Mouse (Mus musculus): ENCODE data around the gene Psma4. TPM values are rescaled to one million over a fixed set of nuclear protein-coding genes. Genes with fewer than 3 reads are reported as not detected.

Gene Psma4
- 176 and 181 TPM in 2 replicates for polyA plus RNA-seq (2015; fragmentation: Nextera tagmentation; extraction: Ambion mirVana)

- peak within 1 kb of the TSS; percentile 74 for H3K4me2 ChIP-seq (replicated peaks; ENCODE audit: low read depth, low read length)
- H3K4me1 ChIP-seq (ENCODE audit: insufficient read depth, low read depth, low read length): peaks cover 7% of the 10 kb centered on the region; the same call in 1 of the 2 replicates
- no peak for TF ChIP-seq CTCF (IDR thresholded peaks at IDR 0.05)
- TF ChIP-seq EP300 (IDR thresholded peaks at IDR 0.05): no peak
- ATAC-seq: peak; percentile 100
- peaks cover 12% of the 10 kb centered on the region; the same call in 1 of the 2 replicates for H3K36me3 ChIP-seq (ENCODE audit: insufficient read depth, low read length)
- H3K9me3 ChIP-seq (ENCODE audit: low read length): no peaks in the 10 kb centered on the region
- peak within 1 kb of the TSS; percentile 75 for H3K9ac ChIP-seq (replicated peaks; ENCODE audit: low read depth)
- peak within 1 kb of the TSS; percentile 90 for H3K4me3 ChIP-seq (ENCODE audit: low read depth, low read length)
- peak; percentile 97 for DNase-seq (ENCODE audit: low spot score)
- H3K27ac ChIP-seq (ENCODE audit: low read length): peak within 1 kb of the TSS; percentile 85
- WGBS: 2% methylated on average over 49 of the region's 65 CpGs
- H3K27me3 ChIP-seq (replicated peaks; ENCODE audit: insufficient read depth, low read length): no peaks in the 10 kb centered on the region
Observed at GRCm38 (mm10) chr9:54950575-54951321, at the start of gene Psma4, which contains the start of gene AY074887. Gene Psma4, plus strand, starts transcription at chr9:54950790. Gene AY074887, minus strand, starts transcription at chr9:54950998.

- no peaks in the 10 kb centered on the region for H3K9me3 ChIP-seq (ENCODE audit: low read length)
- DNase-seq (ENCODE audit: low spot score) (peak; percentile 57), ATAC-seq (no peak)
- WGBS: 62% methylated on average over 5 of the region's 5 CpGs
- no peak overlapping the region for H3K27ac ChIP-seq (ENCODE audit: low read length)
- H3K4me3 ChIP-seq (ENCODE audit: low read depth, low read length): no peak overlapping the region
- peaks cover 9% of the 10 kb centered on the region for H3K36me3 ChIP-seq (ENCODE audit: insufficient read depth, low read length)
- no peaks in the 10 kb centered on the region for H3K27me3 ChIP-seq (replicated peaks; ENCODE audit: insufficient read depth, low read length)
- no peak overlapping the region for H3K9ac ChIP-seq (replicated peaks; ENCODE audit: low read depth)
- H3K4me1 ChIP-seq (ENCODE audit: insufficient read depth, low read depth, low read length): no peaks in the 10 kb centered on the region
- no peak overlapping the region for H3K4me2 ChIP-seq (replicated peaks; ENCODE audit: low read depth, low read length)
- TF ChIP-seq EP300 (IDR thresholded peaks at IDR 0.05) (no peak), CTCF (IDR thresholded peaks at IDR 0.05) (no peak)
Observed at GRCm38 (mm10) chr9:54909446-54909845, 41.1 kb upstream of the Psma4 start.

- TF ChIP-seq CTCF (IDR thresholded peaks at IDR 0.05): no peak
- H3K4me3 ChIP-seq (ENCODE audit: low read depth, low read length): no peak overlapping the region
- H3K9me3 ChIP-seq (ENCODE audit: low read length): no peaks in the 10 kb centered on the region
- no peaks in the 10 kb centered on the region for H3K27me3 ChIP-seq (replicated peaks; ENCODE audit: insufficient read depth, low read length)
- H3K27ac ChIP-seq (ENCODE audit: low read length): no peak overlapping the region
- DNase-seq (ENCODE audit: low spot score) (no peak), ATAC-seq (no peak)
- no peaks in the 10 kb centered on the region for H3K36me3 ChIP-seq (ENCODE audit: insufficient read depth, low read length)
- no peak overlapping the region for H3K9ac ChIP-seq (replicated peaks; ENCODE audit: low read depth)
- H3K4me1 ChIP-seq (ENCODE audit: insufficient read depth, low read depth, low read length): no peaks in the 10 kb centered on the region
- H3K4me2 ChIP-seq (replicated peaks; ENCODE audit: low read depth, low read length): no peak overlapping the region
- WGBS: 50% methylated on average over 7 of the region's 7 CpGs
Observed at GRCm38 (mm10) chr9:54915576-54915975, 35.0 kb upstream of the Psma4 start.

- H3K27ac ChIP-seq (ENCODE audit: low read length): no peak overlapping the region
- 72% methylated on average over 8 of the region's 8 CpGs for WGBS
- 0 out of 2 replicates have a peak overlapping the region, but pooled peaks have one; percentile 14 for H3K4me2 ChIP-seq (replicated peaks; ENCODE audit: low read depth, low read length)
- H3K4me3 ChIP-seq (ENCODE audit: low read depth, low read length): no peak overlapping the region
- DNase-seq (ENCODE audit: low spot score) (no peak), ATAC-seq (no peak)
- TF ChIP-seq EP300 (IDR thresholded peaks at IDR 0.05) (no peak), CTCF (IDR thresholded peaks at IDR 0.05) (no peak)
- no peak overlapping the region for H3K9ac ChIP-seq (replicated peaks; ENCODE audit: low read depth)
- H3K9me3 ChIP-seq (ENCODE audit: low read length): no peaks in the 10 kb centered on the region
- no peaks in the 10 kb centered on the region for H3K27me3 ChIP-seq (replicated peaks; ENCODE audit: insufficient read depth, low read length)
- H3K4me1 ChIP-seq (ENCODE audit: insufficient read depth, low read depth, low read length): no peaks in the 10 kb centered on the region
- H3K36me3 ChIP-seq (ENCODE audit: insufficient read depth, low read length): no peaks in the 10 kb centered on the region
Observed at GRCm38 (mm10) chr9:54916401-54916800, 34.2 kb upstream of the Psma4 start.

GRCm38 (mm10) chr9:54917010-54917677 is 33.4 kb upstream of the Psma4 start, which contains the start of gene Hykk:
Gene Hykk, plus strand, starts transcription at chr9:54917283.
- H3K9ac ChIP-seq (replicated peaks; ENCODE audit: low read depth): peak within 1 kb of the TSS; percentile 72
- WGBS: 1% methylated on average over 29 of the region's 34 CpGs
- H3K27ac ChIP-seq (ENCODE audit: low read length): peak within 1 kb of the TSS; percentile 47; the same call in 1 of the 2 replicates
- H3K9me3 ChIP-seq (ENCODE audit: low read length): no peaks in the 10 kb centered on the region
- no peaks in the 10 kb centered on the region for H3K27me3 ChIP-seq (replicated peaks; ENCODE audit: insufficient read depth, low read length)
- no peaks in the 10 kb centered on the region for H3K4me1 ChIP-seq (ENCODE audit: insufficient read depth, low read depth, low read length)
- peak within 1 kb of the TSS; percentile 96 for H3K4me2 ChIP-seq (replicated peaks; ENCODE audit: low read depth, low read length)
- ATAC-seq: peak; percentile 99
- TF ChIP-seq EP300 (IDR thresholded peaks at IDR 0.05) (no peak), CTCF (IDR thresholded peaks at IDR 0.05) (no peak)
- peak; percentile 98 for DNase-seq (ENCODE audit: low spot score)
- H3K36me3 ChIP-seq (ENCODE audit: insufficient read depth, low read length): no peaks in the 10 kb centered on the region
- H3K4me3 ChIP-seq (ENCODE audit: low read depth, low read length): peak within 1 kb of the TSS; percentile 67

GRCm38 (mm10) chr9:54918191-54918590 is 32.4 kb upstream of the Psma4 start:
- Histone ChIP-seq H3K36me3 (ENCODE audit: insufficient read depth, low read length) (no peaks in the 10 kb centered on the region), H3K4me3 (ENCODE audit: low read depth, low read length) (no peak overlapping the region), H3K4me2 (replicated peaks; ENCODE audit: low read depth, low read length) (peak overlapping the region; percentile 96; the same call in 1 of the 2 replicates), H3K27ac (ENCODE audit: low read length) (no peak overlapping the region), H3K9me3 (ENCODE audit: low read length) (no peaks in the 10 kb centered on the region), H3K27me3 (replicated peaks; ENCODE audit: insufficient read depth, low read length) (no peaks in the 10 kb centered on the region), H3K9ac (replicated peaks; ENCODE audit: low read depth) (no peak overlapping the region), H3K4me1 (ENCODE audit: insufficient read depth, low read depth, low read length) (no peaks in the 10 kb centered on the region)
- TF ChIP-seq EP300 (IDR thresholded peaks at IDR 0.05) (no peak), CTCF (IDR thresholded peaks at IDR 0.05) (no peak)
- DNase-seq (ENCODE audit: low spot score): no peak
- no peak for ATAC-seq
- 55% methylated on average over 2 of the region's 2 CpGs for WGBS
